25 mouse cellular contexts compared by ENCODE assay signal in genomic region chr5:120473361-120473760, GRCm38 (mm10). TPM values are rescaled to one million over a fixed set of nuclear protein-coding genes. Genes with fewer than 3 reads are reported as not detected.
"Had no signal": no experiment of that assay in that cellular context is flagged by ENCODE, and none has a peak within 500 bp of the region (broad histone marks: within the 10 kb centered on the region; RNA-seq: fewer than 3 reads in every experiment).

No protein-coding gene starts in this region.

- H3K9me3 ChIP-seq: lung, embryonic 15.5 days; midbrain, embryonic 13.5 days; midbrain, embryonic 15.5 days; neural tube, embryonic 12.5 days had no signal

- ATAC-seq: lung, postnatal 0 days; midbrain, embryonic 13.5 days; midbrain, embryonic 15.5 days had no signal

- H3K36me3 ChIP-seq: lung, embryonic 15.5 days; midbrain, embryonic 13.5 days; midbrain, embryonic 15.5 days; neural tube, embryonic 12.5 days had no signal

- DNase-seq: lung, adult 2 months; lung, postnatal 14 days; lung, postnatal 36 days; right cerebral cortex, adult 18-20 months; right cerebral cortex, postnatal 25 days; right cerebral cortex, postnatal 4 days; spleen, adult 18-20 months; thymus, adult 18-20 months; thymus, postnatal 14 days; thymus, postnatal 36 days had no signal

- H3K27me3 ChIP-seq: lung, embryonic 15.5 days; neural tube, embryonic 12.5 days had no signal

- H3K9ac ChIP-seq: liver, embryonic 14.5 days; lung, embryonic 15.5 days; midbrain, embryonic 13.5 days; midbrain, embryonic 15.5 days; neural tube, embryonic 12.5 days had no signal

- H3K4me3 ChIP-seq: lung, embryonic 15.5 days; midbrain, embryonic 13.5 days; midbrain, embryonic 15.5 days; neural tube, embryonic 12.5 days had no signal

- H3K27ac ChIP-seq: liver, embryonic 14.5 days; lung, embryonic 15.5 days; macrophage; midbrain, embryonic 13.5 days; midbrain, embryonic 15.5 days; neural tube, embryonic 12.5 days had no signal

- H3K4me1 ChIP-seq: lung, embryonic 15.5 days; midbrain, embryonic 13.5 days; midbrain, embryonic 15.5 days; neural tube, embryonic 12.5 days had no signal

RNA-seq across cellular contexts. Expression of gene Sdsl, which starts 0.8 kb away (rescaled TPM):
- total RNA-seq: monocyte, adult 5-6 weeks; neutrophil, adult 5-6 weeks had no signal
- polyA plus RNA-seq: macrophage had no signal

RNA-seq across cellular contexts. Expression of gene Sds, which starts 3.0 kb away (rescaled TPM):
- total RNA-seq: megakaryocyte, adult 5-6 weeks; midbrain, postnatal 0 days; monocyte, adult 5-6 weeks; neutrophil, adult 5-6 weeks had no signal
- polyA plus RNA-seq: lung, embryonic 15.5 days; lung, postnatal 0 days; macrophage; midbrain, embryonic 11.5 days; midbrain, embryonic 15.5 days; neural tube, embryonic 12.5 days; small intestine, adult 2 months; stomach, embryonic 14.5 days had no signal

RNA-seq across cellular contexts. Expression of gene Lhx5, which starts 41.9 kb away (rescaled TPM):
- total RNA-seq: megakaryocyte, adult 5-6 weeks; monocyte, adult 5-6 weeks; neutrophil, adult 5-6 weeks had no signal
- polyA plus RNA-seq: liver, embryonic 14.5 days; liver, embryonic 16.5 days; lung, adult 2 months; lung, postnatal 0 days; macrophage had no signal
